Mouse (Mus musculus) thymus, postnatal 14 days (tissue): ENCODE data around the gene Kmt5c.
"Not testable (repeated sequence)": the region's sequence is repeated elsewhere in the genome, so short reads cannot be mapped to it uniquely, and the experiment has no call there.

Source experiments
- DNase-seq: peaks from one replicate; pipeline ENCODE4 v3.0.0; 2021

Kmt5c gene

GRCm38 (mm10) chr7:4792278-4793212 lies 52.6 kb downstream of the Kmt5c start, which contains the start of gene Rpl28:
Rpl28 (plus strand) TSS chr7:4792874.
- DNase-seq = peak; percentile 95

- not testable (repeated sequence) for DNase-seq
Measured at GRCm38 (mm10) chr7:4793248-4793647, 53.3 kb downstream of the Kmt5c start.

- DNase-seq = no peak
Measured at GRCm38 (mm10) chr7:4793674-4794073, 53.8 kb downstream of the Kmt5c start.

- no peak for DNase-seq
Measured at GRCm38 (mm10) chr7:4794631-4795168, 54.8 kb downstream of the Kmt5c start.

DNA sequence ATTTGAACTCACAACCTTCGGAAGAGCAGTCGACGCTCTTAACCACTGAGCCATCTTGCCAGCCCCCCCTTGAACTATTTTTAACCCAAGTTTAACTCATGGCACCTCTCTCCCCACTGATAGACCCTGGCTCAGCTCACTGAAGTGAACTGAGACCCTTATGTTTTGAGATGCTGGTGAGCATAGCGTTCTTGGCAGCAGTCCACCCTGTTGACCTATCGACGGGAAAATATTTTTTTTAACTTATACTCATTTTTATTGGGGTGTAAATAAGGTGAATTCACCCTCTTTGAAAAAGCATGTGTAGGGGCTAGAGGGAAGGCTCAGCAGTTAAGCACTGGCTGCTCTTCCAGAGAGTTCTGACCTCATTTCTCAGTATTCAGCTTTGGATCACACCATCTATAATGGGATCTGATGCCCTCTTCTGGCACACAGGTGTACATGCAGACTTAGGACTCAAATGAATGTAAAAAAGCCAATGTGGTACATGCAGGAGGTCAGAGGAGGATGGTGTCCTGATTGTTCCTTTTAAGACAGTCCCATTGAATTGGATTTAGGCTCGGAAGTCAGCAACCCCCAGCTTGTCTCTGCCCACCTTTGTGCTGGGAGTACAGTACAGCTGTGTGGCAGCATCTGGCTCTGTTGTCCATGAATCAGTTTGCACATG lies 56.0 kb downstream of the Kmt5c start:
- DNase-seq = peak; percentile 21
